Mouse (Mus musculus): ENCODE data around the gene Bpifa5. TPM values are rescaled to one million over a fixed set of nuclear protein-coding genes. Genes with fewer than 3 reads are reported as not detected.
A peak's percentile ranks its signal among the peaks of the same experiment; 100 is the strongest.

Bpifa5 gene
- polyA plus RNA-seq, 1 experiment from 2014 or later, result not detected

GRCm38 (mm10) chr2:154185319-154185718 lies 22.9 kb downstream of the Bpifa5 start:
- Histone ChIP-seq H3K4me2 (no peak overlapping the region), H3K36me3 (no peaks in the 10 kb centered on the region), H3K4me1 (replicated peaks) (no peaks in the 10 kb centered on the region), H3K9ac (no peak overlapping the region), H3K27ac (no peak overlapping the region), H3K27me3 (no peaks in the 10 kb centered on the region), H3K9me3 (no peaks in the 10 kb centered on the region), H3K4me3 (no peak overlapping the region)
- WGBS, result 94% methylated on average over 6 of the region's 6 CpGs
- ATAC-seq (ENCODE audit: low FRiP score), result no peak

- H3K9ac ChIP-seq, result no peak overlapping the region
- 82% methylated on average over 3 of the region's 3 CpGs for WGBS
- ATAC-seq (ENCODE audit: low FRiP score), result no peak
- H3K4me1 ChIP-seq (replicated peaks), result no peaks in the 10 kb centered on the region
- no peak overlapping the region for H3K4me3 ChIP-seq
- no peak overlapping the region for H3K27ac ChIP-seq
- no peak overlapping the region for H3K4me2 ChIP-seq
- H3K27me3 ChIP-seq, result no peaks in the 10 kb centered on the region
- no peaks in the 10 kb centered on the region for H3K36me3 ChIP-seq
- no peaks in the 10 kb centered on the region for H3K9me3 ChIP-seq
Measured at GRCm38 (mm10) chr2:154185748-154186147, 23.3 kb downstream of the Bpifa5 start.

- Histone ChIP-seq H3K4me2 (no peak overlapping the region), H3K9ac (no peak overlapping the region), H3K4me1 (replicated peaks) (no peaks in the 10 kb centered on the region), H3K27ac (no peak overlapping the region), H3K36me3 (no peaks in the 10 kb centered on the region), H3K27me3 (no peaks in the 10 kb centered on the region), H3K9me3 (no peaks in the 10 kb centered on the region), H3K4me3 (no peak overlapping the region)
- 45% methylated on average over 5 of the region's 5 CpGs for WGBS
- no peak for ATAC-seq (ENCODE audit: low FRiP score)
Measured at GRCm38 (mm10) chr2:154187468-154187867, 25.1 kb downstream of the Bpifa5 start.

- H3K27ac ChIP-seq, result no peak overlapping the region
- no peaks in the 10 kb centered on the region for H3K9me3 ChIP-seq
- H3K4me1 ChIP-seq (replicated peaks), result no peaks in the 10 kb centered on the region
- H3K9ac ChIP-seq, result no peak overlapping the region
- no peaks in the 10 kb centered on the region for H3K27me3 ChIP-seq
- H3K36me3 ChIP-seq, result no peaks in the 10 kb centered on the region
- ATAC-seq (ENCODE audit: low FRiP score), result no peak
- no peak overlapping the region for H3K4me3 ChIP-seq
- WGBS, result 90% methylated on average over 7 of the region's 7 CpGs
- H3K4me2 ChIP-seq, result no peak overlapping the region
Measured at GRCm38 (mm10) chr2:154189877-154190434, 27.5 kb downstream of the Bpifa5 start.

DNA sequence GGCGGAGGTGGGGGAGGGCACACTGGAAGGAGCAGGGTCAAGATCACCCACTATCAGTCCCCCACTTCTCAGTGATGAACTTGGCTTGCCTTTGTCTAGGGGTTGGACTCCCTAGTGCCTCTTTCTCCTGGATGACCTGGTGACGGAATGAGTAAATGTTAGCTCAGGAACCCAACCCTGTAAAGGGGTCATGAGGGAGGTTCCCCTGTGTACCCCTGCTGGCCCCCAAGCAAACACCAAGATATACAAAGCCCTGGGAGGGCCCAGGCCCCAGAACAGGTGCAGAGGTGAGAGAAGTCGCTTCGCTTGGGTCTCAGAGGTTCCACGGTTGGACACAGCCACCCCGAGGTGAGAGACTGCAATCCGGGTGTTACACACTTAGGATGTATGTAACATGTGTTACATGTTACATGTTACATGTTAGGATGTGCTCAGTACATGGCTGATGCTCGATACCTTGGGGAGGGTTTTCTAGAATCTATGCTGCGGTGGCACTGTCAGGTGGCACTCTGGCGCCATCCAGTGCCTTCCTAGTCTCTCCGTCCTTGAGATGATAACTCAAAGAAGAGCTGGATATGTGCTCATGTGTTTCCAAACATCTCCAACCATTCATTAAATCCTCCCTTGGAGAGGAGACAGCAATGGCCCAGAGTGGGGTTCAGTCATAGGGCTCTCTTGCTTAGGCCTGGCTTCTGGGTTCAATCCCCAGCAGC lies 28.3 kb downstream of the Bpifa5 start, which contains the start of gene Bpifb1:
Gene Bpifb1, plus strand, starts transcription at position 273 of the 713 bp plus-strand sequence.
- Histone ChIP-seq H3K4me1 (replicated peaks) (no peaks in the 10 kb centered on the region), H3K27me3 (no peaks in the 10 kb centered on the region), H3K4me2 (no peak within 1 kb of the TSS), H3K36me3 (no peaks in the 10 kb centered on the region), H3K27ac (no peak within 1 kb of the TSS), H3K4me3 (no peak within 1 kb of the TSS), H3K9ac (no peak within 1 kb of the TSS), H3K9me3 (no peaks in the 10 kb centered on the region)
- no peak for ATAC-seq (ENCODE audit: low FRiP score)
- WGBS, result 85% methylated on average over 11 of the region's 11 CpGs

DNA sequence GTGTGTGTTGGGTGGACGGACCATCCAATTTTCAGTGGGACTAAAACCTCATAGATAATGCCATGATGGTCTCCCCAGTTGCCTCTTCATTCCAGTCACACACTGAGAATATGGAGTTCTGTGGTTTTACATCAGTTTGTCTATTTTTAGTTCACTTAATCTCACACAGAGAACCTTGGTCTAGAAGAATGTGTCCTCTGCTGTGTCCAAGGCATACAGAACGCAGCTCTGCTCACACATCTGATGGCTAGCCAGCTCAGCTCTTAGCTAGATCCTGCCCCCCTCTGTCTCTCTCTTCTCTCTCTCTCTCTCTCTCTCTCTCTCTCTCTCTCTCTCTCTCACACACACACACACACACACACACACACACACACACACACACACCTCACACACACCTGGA lies 29.7 kb downstream of the Bpifa5 start:
- Histone ChIP-seq H3K4me3 (no peak overlapping the region), H3K27me3 (no peaks in the 10 kb centered on the region), H3K36me3 (no peaks in the 10 kb centered on the region), H3K9me3 (no peaks in the 10 kb centered on the region), H3K4me2 (no peak overlapping the region), H3K9ac (no peak overlapping the region), H3K27ac (no peak overlapping the region), H3K4me1 (replicated peaks) (no peaks in the 10 kb centered on the region)
- WGBS, result 77% methylated on average over 2 of the region's 2 CpGs
- no peak for ATAC-seq (ENCODE audit: low FRiP score)

GRCm38 (mm10) chr2:154193071-154193470 lies 30.7 kb downstream of the Bpifa5 start:
- H3K4me3 ChIP-seq, result no peak overlapping the region
- H3K36me3 ChIP-seq, result no peaks in the 10 kb centered on the region
- H3K4me2 ChIP-seq, result no peak overlapping the region
- WGBS, result 88% methylated on average over 4 of the region's 4 CpGs
- H3K27ac ChIP-seq, result no peak overlapping the region
- no peaks in the 10 kb centered on the region for H3K9me3 ChIP-seq
- no peak for ATAC-seq (ENCODE audit: low FRiP score)
- no peak overlapping the region for H3K9ac ChIP-seq
- no peaks in the 10 kb centered on the region for H3K4me1 ChIP-seq (replicated peaks)
- no peaks in the 10 kb centered on the region for H3K27me3 ChIP-seq

DNA sequence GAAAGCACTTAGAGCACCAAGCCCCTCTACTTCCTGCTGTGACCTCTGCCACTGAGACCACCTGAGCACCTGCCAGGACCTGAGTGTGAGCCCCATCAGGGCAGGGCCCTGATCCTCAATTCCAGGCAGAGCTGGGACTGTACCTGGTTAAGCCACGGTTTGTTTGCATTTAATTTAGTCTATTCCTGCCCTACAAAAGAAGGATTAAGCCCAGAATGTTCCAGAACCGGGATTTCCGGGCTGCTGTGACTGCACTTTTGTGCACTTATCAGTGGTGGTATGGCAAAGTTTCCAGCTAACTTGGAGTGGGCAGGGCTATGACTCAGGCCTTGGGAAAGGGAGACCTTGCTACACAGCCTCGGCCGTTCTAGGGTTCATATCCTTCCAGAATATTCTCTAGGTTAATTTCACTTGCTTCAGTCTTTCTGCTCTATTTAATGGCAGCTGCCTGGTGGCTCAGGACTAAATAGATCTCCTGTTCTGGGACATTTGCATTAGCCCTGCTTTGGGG lies 31.6 kb downstream of the Bpifa5 start:
- Histone ChIP-seq H3K27ac (no peak overlapping the region), H3K4me3 (no peak overlapping the region), H3K27me3 (no peaks in the 10 kb centered on the region), H3K9me3 (no peaks in the 10 kb centered on the region), H3K36me3 (no peaks in the 10 kb centered on the region), H3K4me1 (replicated peaks) (no peaks in the 10 kb centered on the region), H3K4me2 (no peak overlapping the region), H3K9ac (no peak overlapping the region)
- ATAC-seq (ENCODE audit: low FRiP score), result no peak
- 80% methylated on average over 5 of the region's 5 CpGs for WGBS

DNA sequence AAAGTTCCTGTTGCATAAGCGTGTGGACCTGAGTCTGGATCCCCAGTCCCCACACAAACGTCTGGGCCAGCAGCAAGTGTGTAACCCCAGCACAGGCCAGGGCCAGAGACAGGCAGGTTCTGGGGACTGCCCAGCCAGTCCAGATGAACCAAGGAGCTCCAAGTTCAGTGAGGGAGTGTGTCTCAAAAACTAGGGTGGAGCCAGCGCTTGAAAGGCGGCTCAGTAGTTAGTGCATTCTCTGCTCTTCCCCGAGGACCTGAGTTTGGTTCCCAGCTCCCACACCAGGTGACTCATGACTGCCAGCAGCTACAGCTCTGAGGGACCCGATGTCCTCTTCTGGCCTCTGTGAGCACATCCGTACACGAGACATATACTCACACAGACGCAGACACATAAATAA lies 34.6 kb downstream of the Bpifa5 start:
- H3K36me3 ChIP-seq, result no peaks in the 10 kb centered on the region
- H3K4me2 ChIP-seq, result no peak overlapping the region
- WGBS, result 94% methylated on average over 9 of the region's 9 CpGs
- H3K4me1 ChIP-seq (replicated peaks), result no peaks in the 10 kb centered on the region
- ATAC-seq (ENCODE audit: low FRiP score), result no peak
- no peaks in the 10 kb centered on the region for H3K9me3 ChIP-seq
- no peak overlapping the region for H3K27ac ChIP-seq
- no peak overlapping the region for H3K9ac ChIP-seq
- no peak overlapping the region for H3K4me3 ChIP-seq
- H3K27me3 ChIP-seq, result no peaks in the 10 kb centered on the region

DNA sequence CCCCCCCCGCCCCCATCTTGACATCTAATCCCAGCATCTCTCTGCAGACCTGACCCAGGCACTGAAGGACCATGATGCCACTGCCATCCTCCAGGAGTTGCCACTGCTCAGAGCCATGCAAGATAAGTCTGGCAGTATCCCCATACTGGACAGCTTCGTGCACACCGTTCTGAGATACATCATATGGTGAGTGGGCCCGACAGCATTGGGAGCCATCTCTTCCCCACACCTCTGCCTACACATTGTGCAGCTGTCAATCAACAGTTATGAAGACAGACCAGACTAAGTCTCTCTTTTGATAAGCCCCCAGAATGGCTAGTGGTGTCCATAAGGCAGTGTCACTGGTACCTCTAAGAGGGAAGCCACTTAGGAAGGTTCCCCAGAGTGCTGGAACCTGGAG lies 42.2 kb downstream of the Bpifa5 start:
- Histone ChIP-seq H3K36me3 (no peaks in the 10 kb centered on the region), H3K9ac (no peak overlapping the region), H3K27ac (no peak overlapping the region), H3K4me3 (no peak overlapping the region), H3K4me1 (replicated peaks) (no peaks in the 10 kb centered on the region), H3K27me3 (no peaks in the 10 kb centered on the region), H3K4me2 (no peak overlapping the region), H3K9me3 (no peaks in the 10 kb centered on the region)
- WGBS, result 94% methylated on average over 4 of the region's 4 CpGs
- ATAC-seq (ENCODE audit: low FRiP score), result no peak

DNA sequence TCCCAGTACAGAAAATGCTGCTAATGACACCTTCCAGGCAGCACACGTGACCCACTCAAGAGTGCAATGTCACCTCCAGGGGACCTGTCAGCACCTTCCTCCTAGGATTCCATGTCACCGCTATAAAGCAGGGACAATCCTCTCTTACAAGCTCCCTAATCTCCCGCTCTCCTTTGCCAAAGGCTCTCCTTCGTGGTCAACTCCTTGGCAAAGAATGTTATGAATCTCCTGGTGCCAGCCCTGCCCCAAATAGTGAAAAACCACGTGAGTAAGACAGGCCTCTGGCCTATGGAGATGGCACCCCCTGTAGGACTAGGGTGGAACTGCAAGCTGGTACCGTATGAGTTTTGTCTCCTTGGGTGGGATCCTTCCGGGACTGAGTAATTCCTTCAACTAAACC lies 44.5 kb downstream of the Bpifa5 start:
- Histone ChIP-seq H3K36me3 (no peaks in the 10 kb centered on the region), H3K4me3 (no peak overlapping the region), H3K9me3 (no peaks in the 10 kb centered on the region), H3K27me3 (no peaks in the 10 kb centered on the region), H3K4me1 (replicated peaks) (no peaks in the 10 kb centered on the region), H3K27ac (no peak overlapping the region), H3K9ac (no peak overlapping the region), H3K4me2 (no peak overlapping the region)
- no peak for ATAC-seq (ENCODE audit: low FRiP score)
- 62% methylated on average over 7 of the region's 7 CpGs for WGBS

DNA sequence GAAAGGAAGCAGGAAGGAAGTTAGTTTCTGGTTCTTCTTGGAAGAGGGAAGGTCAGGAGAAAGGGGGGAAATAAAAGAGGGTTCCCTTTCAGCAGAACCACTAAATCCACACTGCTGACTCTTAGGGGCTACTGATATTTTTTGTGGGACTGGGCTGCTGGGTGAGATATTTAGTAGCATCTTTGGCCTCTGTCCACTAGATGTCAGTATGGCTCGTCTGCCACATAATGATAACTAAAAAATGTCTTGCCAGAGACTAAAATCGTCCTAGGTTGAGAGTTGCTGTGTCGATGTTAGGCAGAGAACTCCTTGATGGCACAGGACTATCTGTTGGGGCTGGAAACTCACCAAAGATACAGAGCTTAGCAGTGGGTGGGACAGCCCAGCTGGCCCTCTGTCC lies 46.7 kb downstream of the Bpifa5 start:
- Histone ChIP-seq H3K9me3 (no peaks in the 10 kb centered on the region), H3K27ac (no peak overlapping the region), H3K27me3 (no peaks in the 10 kb centered on the region), H3K4me2 (no peak overlapping the region), H3K4me1 (replicated peaks) (no peaks in the 10 kb centered on the region), H3K9ac (no peak overlapping the region), H3K36me3 (no peaks in the 10 kb centered on the region), H3K4me3 (no peak overlapping the region)
- ATAC-seq (ENCODE audit: low FRiP score), result no peak
- 13% methylated on average over 3 of the region's 3 CpGs for WGBS

- Histone ChIP-seq H3K27me3 (no peaks in the 10 kb centered on the region), H3K36me3 (no peaks in the 10 kb centered on the region), H3K4me3 (no peak overlapping the region), H3K27ac (no peak overlapping the region), H3K4me1 (replicated peaks) (no peaks in the 10 kb centered on the region), H3K9ac (no peak overlapping the region), H3K4me2 (no peak overlapping the region), H3K9me3 (no peaks in the 10 kb centered on the region)
- 54% methylated on average over 1 of the region's 1 CpGs for WGBS
- ATAC-seq (ENCODE audit: low FRiP score), result peak; percentile 49; the same call in 1 of the 2 replicates
Measured at GRCm38 (mm10) chr2:154211121-154211520, 48.7 kb downstream of the Bpifa5 start.

Data from hindbrain, embryonic 13.5 days (tissue).